Mouse (Mus musculus): ENCODE data around the gene Zfp362.

Gene Zfp362

DNA sequence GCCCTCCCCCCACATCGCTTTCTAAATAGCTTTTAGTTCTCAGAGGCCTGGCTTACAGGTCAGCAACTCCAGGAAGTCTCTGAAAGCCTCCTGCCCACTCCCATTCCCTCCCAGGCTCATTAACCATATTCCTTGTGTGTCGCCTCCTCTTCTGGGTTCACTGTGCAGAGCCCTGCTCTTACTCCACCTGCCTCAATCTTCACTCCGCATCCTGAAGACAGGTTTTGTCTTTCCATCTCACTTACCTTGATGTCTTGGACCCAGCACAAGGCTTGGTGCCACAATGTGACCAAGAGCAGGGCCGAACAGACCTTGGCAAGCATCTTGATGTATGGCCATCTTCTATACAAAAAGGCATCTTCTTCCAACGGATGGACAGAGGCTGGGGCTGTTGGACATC is 46.6 kb downstream of the Zfp362 start:
- no peak for DNase-seq

DNA sequence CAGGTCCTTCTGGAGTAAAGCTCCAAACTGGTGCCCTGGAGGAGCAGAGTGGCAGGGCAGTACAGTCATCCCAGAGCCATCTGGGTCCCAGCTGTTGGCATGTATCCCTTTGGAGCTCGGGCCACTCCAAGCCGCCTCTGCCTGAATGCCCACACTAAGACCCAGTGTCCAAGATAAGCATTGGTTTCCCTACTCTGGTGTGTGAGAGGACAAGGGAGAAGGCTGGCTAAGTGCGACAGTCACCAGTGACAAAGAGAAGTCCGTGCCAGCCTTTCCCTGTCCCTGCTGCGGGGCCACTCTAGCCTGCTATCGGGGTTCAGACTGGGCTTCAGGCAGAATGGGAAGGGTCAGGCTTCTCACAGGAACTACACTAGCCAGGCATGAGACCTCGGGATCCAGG is 49.9 kb downstream of the Zfp362 start:
- DNase-seq = no peak

DNA sequence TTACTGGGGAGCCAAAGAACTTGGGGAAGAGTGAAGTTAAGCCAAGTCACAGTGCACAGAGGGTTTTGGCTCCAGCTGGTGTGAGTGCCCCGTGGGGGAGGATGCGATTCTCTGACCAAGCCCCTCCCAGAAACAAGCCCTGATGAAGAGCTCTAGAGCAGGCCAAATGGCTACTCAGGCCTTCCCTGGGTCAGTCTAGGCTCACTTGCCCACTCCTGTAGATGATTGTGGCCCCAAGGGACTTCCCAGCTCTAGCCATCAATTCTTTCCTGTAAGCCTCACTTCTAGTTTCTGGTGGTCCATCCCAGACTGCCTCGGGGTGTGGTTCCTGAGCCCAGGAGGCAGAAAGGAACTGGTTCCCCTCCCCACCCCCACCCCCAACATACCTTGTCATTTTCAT is 50.8 kb downstream of the Zfp362 start, which contains the start of gene A3galt2:
A3galt2 (plus strand) TSS at position 301 of the 400 bp plus-strand sequence.
- DNase-seq = no peak

DNA sequence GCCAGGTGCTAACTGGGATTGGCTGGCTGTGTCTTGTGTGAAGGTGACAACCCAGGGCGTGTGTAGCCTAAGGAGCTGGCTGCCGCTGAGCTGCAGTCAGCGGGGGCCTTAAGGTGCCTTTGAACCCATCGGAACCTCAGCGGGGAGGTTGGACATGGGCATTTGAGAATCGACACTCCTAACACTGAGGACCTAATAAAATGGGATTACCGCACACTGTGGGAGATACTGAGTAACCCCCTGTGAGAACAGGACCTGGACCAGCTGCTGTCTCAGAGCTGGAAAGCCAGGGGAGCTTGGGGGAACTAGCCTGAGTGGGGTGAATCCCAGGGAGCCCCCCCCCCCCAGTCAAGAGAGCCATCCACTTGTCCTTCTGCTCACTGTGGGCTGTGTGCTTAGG is 52.3 kb downstream of the Zfp362 start:
- DNase-seq = no peak

GRCm38 (mm10) chr4:128752031-128752757 is 53.7 kb downstream of the Zfp362 start:
- DNase-seq = peak in 1 of 2 experiments; percentile 41

DNA sequence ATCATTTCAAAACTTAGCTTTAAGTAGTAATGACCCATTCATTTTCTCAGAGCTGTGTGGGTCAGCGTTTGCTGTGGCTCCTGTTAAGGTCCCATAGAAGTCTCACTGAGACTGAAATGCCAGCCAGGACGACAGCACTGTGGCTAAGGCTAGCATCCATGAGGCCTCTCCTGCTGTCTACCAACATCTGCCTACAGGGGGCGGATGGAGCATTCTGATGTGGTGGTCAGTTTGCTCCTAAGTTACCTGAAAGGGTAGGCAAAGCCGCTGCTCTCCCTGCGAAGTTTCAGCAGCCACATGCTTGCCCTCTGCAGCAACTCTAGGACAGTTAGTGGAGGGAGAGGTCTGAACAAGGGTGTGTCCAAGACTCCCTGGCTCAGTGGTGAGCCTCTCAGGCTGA is 54.8 kb downstream of the Zfp362 start:
- DNase-seq = no peak

GRCm38 (mm10) chr4:128748309-128748708 is 57.5 kb downstream of the Zfp362 start:
- no peak for DNase-seq

DNA sequence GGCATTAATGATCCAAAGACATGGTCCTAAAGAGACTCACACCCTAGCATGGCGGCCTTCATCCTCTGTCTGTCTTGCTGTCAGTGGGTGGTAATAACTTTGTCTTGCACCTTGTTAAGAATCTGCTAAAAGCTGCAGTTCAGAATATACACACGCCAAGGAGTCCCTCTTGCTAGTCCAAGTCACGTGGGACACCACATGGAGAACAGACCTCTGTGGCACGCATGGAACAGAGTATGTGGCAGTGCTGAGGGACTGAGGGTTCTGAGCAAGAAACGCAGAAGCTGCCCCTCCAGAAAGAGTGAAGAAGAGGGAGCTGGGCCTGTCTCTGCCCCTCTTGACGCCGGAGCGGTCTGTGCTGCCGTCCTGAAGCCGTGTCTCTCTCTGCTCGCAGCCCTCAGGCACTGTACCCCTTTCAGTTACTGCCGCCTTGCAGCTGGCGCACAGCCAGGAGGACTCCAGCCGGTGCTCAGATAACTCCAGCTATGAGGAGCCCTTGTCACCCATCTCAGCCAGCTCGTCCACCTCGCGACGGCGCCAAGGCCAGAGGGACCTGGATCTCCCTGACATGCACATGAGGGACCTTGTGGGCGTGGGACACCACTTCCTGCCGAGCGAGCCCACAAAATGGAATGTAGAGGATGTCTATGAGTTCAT is 58.1 kb downstream of the Zfp362 start:
- DNase-seq = peak in 1 of 2 experiments; percentile 61

- DNase-seq = no peak
Measured at GRCm38 (mm10) chr4:128745160-128745559, 60.7 kb downstream of the Zfp362 start.

DNA sequence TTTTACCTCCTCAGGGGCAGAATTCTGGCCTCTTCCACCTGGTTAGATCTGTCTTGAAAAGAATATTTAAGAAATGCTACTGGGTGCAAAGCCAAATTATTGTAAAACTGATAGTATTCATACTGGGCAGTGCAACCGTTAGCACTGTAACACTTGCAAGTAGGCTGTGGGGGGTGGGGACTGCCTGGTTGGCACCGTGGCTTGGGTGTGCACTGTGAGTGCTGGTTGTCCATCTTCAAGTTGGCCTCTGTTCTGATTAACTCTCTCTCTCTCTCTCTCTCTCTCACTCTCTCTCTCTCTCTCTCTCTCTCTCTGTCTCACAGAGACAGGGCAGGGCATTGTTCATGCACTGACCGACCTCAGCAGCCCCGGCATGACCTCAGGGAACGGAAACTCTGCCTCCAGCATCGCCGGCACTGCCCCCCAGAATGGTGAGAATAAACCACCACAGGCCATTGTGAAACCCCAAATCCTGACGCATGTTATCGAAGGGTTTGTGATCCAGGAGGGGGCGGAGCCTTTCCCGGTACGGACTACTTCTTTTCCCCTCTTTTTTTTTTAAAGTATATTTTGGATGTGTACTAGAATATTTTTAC is 62.7 kb downstream of the Zfp362 start:
- peak in 1 of 2 experiments; percentile 7 for DNase-seq

DNA sequence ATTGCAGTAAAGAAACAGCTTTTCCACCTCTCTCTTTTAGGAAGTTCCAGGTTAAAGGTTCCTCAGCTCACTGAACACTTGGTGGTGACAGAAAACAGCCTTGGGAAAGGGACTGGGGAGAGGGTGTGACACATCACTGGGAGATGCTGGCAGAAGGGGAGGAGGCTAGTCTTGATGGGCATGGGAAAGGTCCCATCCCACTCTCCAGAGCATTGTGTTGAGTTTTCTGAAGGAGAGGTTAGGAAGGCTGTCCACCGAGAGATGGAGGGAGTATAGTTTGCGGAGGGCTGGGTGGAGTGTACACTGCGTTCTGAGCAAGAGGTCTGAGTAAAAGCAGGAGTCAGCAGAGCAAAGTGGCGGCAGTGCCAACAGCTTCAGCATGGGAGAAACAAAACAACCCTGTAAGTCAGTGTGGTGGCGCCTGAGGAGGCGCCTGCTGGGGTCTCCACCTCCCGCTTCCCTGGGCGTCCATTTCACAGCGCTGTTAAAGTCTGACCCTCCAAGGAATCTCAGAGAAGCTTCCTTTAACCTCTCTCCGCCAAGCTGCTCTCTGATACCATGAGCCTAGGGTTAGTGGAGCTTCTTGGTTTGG is 63.4 kb downstream of the Zfp362 start:
- peak in 1 of 2 experiments; percentile 4 for DNase-seq

GRCm38 (mm10) chr4:128741906-128742305 is 63.9 kb downstream of the Zfp362 start:
- DNase-seq = no peak

- peak in 1 of 2 experiments; percentile 0 for DNase-seq
Measured at GRCm38 (mm10) chr4:128740878-128741277, 65.0 kb downstream of the Zfp362 start.

GRCm38 (mm10) chr4:128737825-128738610 is 67.8 kb downstream of the Zfp362 start:
- no peak for DNase-seq

GRCm38 (mm10) chr4:128737137-128737589 is 68.7 kb downstream of the Zfp362 start:
- DNase-seq = no peak

DNA sequence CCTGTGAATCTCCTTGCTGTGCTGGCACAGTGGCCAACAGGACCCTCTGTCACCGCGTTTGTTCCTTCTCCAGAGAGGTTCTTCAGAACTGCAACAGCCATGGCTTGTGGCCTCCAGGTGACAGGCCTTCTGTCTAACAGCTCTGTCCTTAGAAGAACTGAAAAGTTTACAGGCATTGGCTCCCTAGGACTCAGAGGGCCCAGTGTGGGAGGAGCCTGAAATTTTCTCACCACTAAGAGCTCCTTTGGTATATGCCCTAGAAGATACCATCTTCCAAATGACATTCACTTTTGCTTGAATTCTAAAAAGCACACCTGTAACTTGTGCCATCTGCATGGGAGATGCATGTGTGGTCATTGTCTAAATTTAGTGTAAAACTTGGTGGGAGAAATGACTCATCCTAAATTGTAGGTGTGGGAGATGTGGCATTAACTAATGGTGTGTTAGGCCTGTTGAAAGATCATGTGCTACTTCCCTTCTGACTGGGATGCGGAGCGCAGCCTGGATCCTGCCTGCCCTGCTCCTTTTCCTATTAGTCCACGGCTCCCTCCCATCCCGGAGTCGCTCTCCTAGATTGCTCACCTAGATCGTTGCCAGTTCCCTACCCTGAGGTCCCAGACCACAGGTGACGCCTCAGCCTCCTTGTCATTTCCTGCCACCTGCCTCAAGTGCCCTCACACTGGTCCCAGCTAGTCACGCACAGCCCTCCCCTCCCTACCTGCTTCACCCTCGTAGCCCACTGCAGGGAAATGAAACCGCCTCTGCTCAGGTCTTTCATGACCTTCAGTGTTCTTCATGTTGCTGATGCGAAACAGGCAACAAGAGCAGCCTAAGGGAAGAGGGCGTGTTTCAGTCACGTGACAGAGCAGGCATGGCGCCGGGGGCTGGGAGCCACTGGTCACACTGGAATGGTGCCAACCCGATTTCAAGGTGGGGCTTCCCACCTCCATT is 70.8 kb downstream of the Zfp362 start:
- no peak for DNase-seq

GRCm38 (mm10) chr4:128734217-128734616 is 71.6 kb downstream of the Zfp362 start:
- DNase-seq = no peak

DNA sequence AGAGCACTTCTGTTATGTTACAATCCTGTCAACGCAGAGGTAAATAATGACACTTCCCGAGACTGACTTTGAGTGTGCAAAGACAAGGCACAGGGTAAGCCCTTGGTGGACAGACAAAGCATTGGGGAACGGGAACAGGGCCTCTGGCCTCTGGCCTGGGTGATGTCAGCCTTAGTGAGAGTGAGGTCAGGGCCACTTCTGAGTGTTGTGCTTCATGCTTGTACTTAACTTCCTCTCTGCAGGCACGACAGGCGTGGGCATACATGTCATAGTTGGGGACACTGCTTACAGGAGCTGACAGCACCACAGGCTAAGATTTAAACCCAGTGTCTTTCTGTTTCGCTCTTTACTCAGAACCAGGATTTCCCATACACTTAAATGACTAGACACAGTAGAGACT is 72.3 kb downstream of the Zfp362 start:
- no peak for DNase-seq

DNA sequence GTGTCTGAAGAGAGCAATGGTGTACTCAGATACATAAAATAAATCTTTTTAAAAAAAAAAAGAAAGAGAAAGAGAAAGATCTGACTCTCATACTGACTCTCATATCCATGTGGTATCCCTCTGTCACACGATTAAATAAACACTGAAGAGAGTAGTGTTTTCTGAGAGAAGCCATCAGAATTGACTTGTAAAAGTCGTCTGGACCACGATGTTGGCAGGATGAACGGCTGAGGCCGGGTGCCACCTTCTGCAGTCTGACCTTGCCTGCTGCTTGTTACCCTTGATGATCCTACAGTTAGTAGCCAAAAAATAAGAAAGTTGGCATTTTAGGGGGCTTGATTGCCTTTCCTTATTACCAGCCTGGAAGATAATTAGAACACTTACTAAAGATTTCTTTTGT is 73.1 kb downstream of the Zfp362 start:
- DNase-seq = no peak

DNA sequence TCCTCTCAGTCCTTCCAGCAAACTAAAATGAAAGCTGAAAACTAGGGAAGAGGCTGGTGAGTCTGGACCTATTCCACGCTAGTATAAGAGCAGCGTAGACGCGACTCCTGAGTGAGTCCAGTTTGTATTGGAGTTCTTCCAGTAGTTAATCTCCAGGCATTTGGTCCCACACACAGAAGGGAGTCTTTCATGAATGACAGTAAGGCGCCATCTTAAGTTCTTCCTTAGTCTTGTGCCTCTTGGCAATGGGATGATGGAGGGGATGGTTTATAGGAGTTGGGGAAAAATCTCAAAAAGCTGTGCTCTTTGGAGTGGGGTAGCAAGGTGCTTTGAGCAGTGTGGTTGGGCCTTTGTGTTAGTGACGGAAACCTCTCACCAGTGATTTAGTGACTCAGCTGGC is 75.6 kb downstream of the Zfp362 start:
- no peak for DNase-seq

GRCm38 (mm10) chr4:128729709-128730037 is 76.2 kb downstream of the Zfp362 start:
- DNase-seq = no peak

All from cerebellum, postnatal 36 days (tissue).